Mouse (Mus musculus): Measurements from ENCODE around the gene Elmo1.

Elmo1 gene

GRCm38 (mm10) chr13:20353862-20354603, 263.6 kb downstream of the Elmo1 start:
- in situ Hi-C loops (cut with MboI, MseI) = no loop called here

- in situ Hi-C loops (cut with MboI, MseI) = no loop called here
Measured at GRCm38 (mm10) chr13:20354604-20354999, 264.2 kb downstream of the Elmo1 start.

- in situ Hi-C loops (cut with MboI, MseI) = no loop called here
Measured at GRCm38 (mm10) chr13:20362541-20362940, 272.1 kb downstream of the Elmo1 start.

GRCm38 (mm10) chr13:20365828-20366593, 275.6 kb downstream of the Elmo1 start:
- in situ Hi-C loops (cut with MboI, MseI) = no loop called here

GRCm38 (mm10) chr13:20370036-20370802, 279.8 kb downstream of the Elmo1 start:
- in situ Hi-C loops (cut with MboI, MseI) = no loop called here

GRCm38 (mm10) chr13:20371501-20371900, 281.1 kb downstream of the Elmo1 start:
- in situ Hi-C loops (cut with MboI, MseI) = no loop called here

- in situ Hi-C loops (cut with MboI, MseI) = no loop called here
Measured at GRCm38 (mm10) chr13:20372335-20372734, 281.9 kb downstream of the Elmo1 start.

GRCm38 (mm10) chr13:20378869-20379268, 288.5 kb downstream of the Elmo1 start:
- in situ Hi-C loops (cut with MboI, MseI) = no loop called here

GRCm38 (mm10) chr13:20383875-20384274, 293.5 kb downstream of the Elmo1 start:
- in situ Hi-C loops (cut with MboI, MseI) = no loop called here

- in situ Hi-C loops (cut with MboI, MseI) = no loop called here
Measured at GRCm38 (mm10) chr13:20384846-20385245, 294.4 kb downstream of the Elmo1 start.

GRCm38 (mm10) chr13:20385423-20385822, 295.0 kb downstream of the Elmo1 start:
- in situ Hi-C loops (cut with MboI, MseI) = no loop called here

- in situ Hi-C loops (cut with MboI, MseI) = no loop called here
Measured at GRCm38 (mm10) chr13:20386462-20387141, 296.2 kb downstream of the Elmo1 start.

- in situ Hi-C loops (cut with MboI, MseI) = no loop called here
Measured at GRCm38 (mm10) chr13:20392824-20393598, 302.6 kb downstream of the Elmo1 start.

- in situ Hi-C loops (cut with MboI, MseI) = no loop called here
Measured at GRCm38 (mm10) chr13:20397744-20398143, 307.3 kb downstream of the Elmo1 start.

GRCm38 (mm10) chr13:20398311-20398710, 307.9 kb downstream of the Elmo1 start:
- in situ Hi-C loops (cut with MboI, MseI) = no loop called here

- in situ Hi-C loops (cut with MboI, MseI) = loop anchor here in 1 of 2 experiments (25.0 kb wide), 1 partner anchor 1017 kb away; the partner anchor contains the start of gene Stard3nl
Measured at GRCm38 (mm10) chr13:20404530-20404929, 314.1 kb downstream of the Elmo1 start.

GRCm38 (mm10) chr13:20406470-20407213, 316.2 kb downstream of the Elmo1 start:
- in situ Hi-C loops (cut with MboI, MseI) = loop anchor here in 1 of 2 experiments (25.0 kb wide), 1 partner anchor 1019 kb away; the partner anchor contains the start of gene Stard3nl

- in situ Hi-C loops (cut with MboI, MseI) = loop anchor here in 1 of 2 experiments (25.0 kb wide), 1 partner anchor 1023 kb away; the partner anchor contains the start of gene Stard3nl
Measured at GRCm38 (mm10) chr13:20410306-20411101, 320.1 kb downstream of the Elmo1 start.
